Mouse (Mus musculus): ENCODE data around the gene Prl7a2. TPM values are rescaled to one million over a fixed set of nuclear protein-coding genes. Genes with fewer than 3 reads are reported as not detected.

Gene Prl7a2
- polyA plus RNA-seq (2016; fragmentation: Nextera tagmentation; extraction: Ambion mirVana), result not detected in 2 replicates

- Histone ChIP-seq H3K9me3 (no peaks in the 10 kb centered on the region), H3K36me3 (no peaks in the 10 kb centered on the region), H3K27ac (no peak within 1 kb of the TSS), H3K27me3 (ENCODE audit: insufficient read depth, poor library complexity, severe bottlenecking) (no peaks in the 10 kb centered on the region), H3K4me1 (no peaks in the 10 kb centered on the region), H3K4me3 (no peak within 1 kb of the TSS)
- WGBS, result 75% methylated on average over 4 of the region's 4 CpGs
- DNase-seq (ENCODE audit: low spot score), result no peak
These were observed at the start of gene Prl7a2 for GRCm38 (mm10) chr13:27667936-27668335. TSS of gene Prl7a2 (minus strand) at chr13:27668036.

GRCm38 (mm10) chr13:27716636-27717035, 48.8 kb upstream of the Prl7a2 start, which contains the start of gene Prl7d1:
TSS of gene Prl7d1 (minus strand) at chr13:27716736.
- Histone ChIP-seq H3K36me3 (no peaks in the 10 kb centered on the region), H3K27ac (no peak within 1 kb of the TSS), H3K27me3 (ENCODE audit: insufficient read depth, poor library complexity, severe bottlenecking) (no peaks in the 10 kb centered on the region), H3K4me1 (no peaks in the 10 kb centered on the region), H3K4me3 (no peak within 1 kb of the TSS), H3K9me3 (no peaks in the 10 kb centered on the region)
- no peak for DNase-seq (ENCODE audit: low spot score)
- 79% methylated on average over 5 of the region's 5 CpGs for whole genome bisulfite sequencing

GRCm38 (mm10) chr13:27706521-27706920, 38.7 kb upstream of the Prl7a2 start:
- Histone ChIP-seq H3K36me3 (no peaks in the 10 kb centered on the region), H3K27me3 (ENCODE audit: insufficient read depth, poor library complexity, severe bottlenecking) (no peaks in the 10 kb centered on the region), H3K4me3 (no peak overlapping the region), H3K4me1 (no peaks in the 10 kb centered on the region), H3K9me3 (no peaks in the 10 kb centered on the region), H3K27ac (no peak overlapping the region)
- no peak for DNase-seq (ENCODE audit: low spot score)
- 71% methylated on average over 2 of the region's 2 CpGs for WGBS

- Histone ChIP-seq H3K9me3 (no peaks in the 10 kb centered on the region), H3K4me1 (no peaks in the 10 kb centered on the region), H3K27ac (no peak overlapping the region), H3K4me3 (no peak overlapping the region), H3K36me3 (no peaks in the 10 kb centered on the region), H3K27me3 (ENCODE audit: insufficient read depth, poor library complexity, severe bottlenecking) (no peaks in the 10 kb centered on the region)
- 73% methylated on average over 2 of the region's 2 CpGs for WGBS
- DNase-seq (ENCODE audit: low spot score), result no peak
These were observed 7.1 kb downstream of the Prl7a2 start for GRCm38 (mm10) chr13:27660747-27661146.

GRCm38 (mm10) chr13:27642393-27642792, 25.4 kb downstream of the Prl7a2 start, which contains the start of gene Prl7a1:
TSS of gene Prl7a1 (minus strand) at chr13:27642493.
- Histone ChIP-seq H3K27me3 (ENCODE audit: insufficient read depth, poor library complexity, severe bottlenecking) (no peaks in the 10 kb centered on the region), H3K4me1 (no peaks in the 10 kb centered on the region), H3K4me3 (no peak within 1 kb of the TSS), H3K36me3 (no peaks in the 10 kb centered on the region), H3K27ac (no peak within 1 kb of the TSS), H3K9me3 (no peaks in the 10 kb centered on the region)
- WGBS, result 90% methylated on average over 3 of the region's 3 CpGs
- no peak for DNase-seq (ENCODE audit: low spot score)

GRCm38 (mm10) chr13:27610482-27610881, 57.4 kb downstream of the Prl7a2 start, which contains the start of gene Prl7b1:
TSS of gene Prl7b1 (minus strand) at chr13:27610582.
- no peak within 1 kb of the TSS for H3K27ac ChIP-seq
- no peaks in the 10 kb centered on the region for H3K27me3 ChIP-seq (ENCODE audit: insufficient read depth, poor library complexity, severe bottlenecking)
- WGBS, result 57% methylated on average over 4 of the region's 4 CpGs
- no peaks in the 10 kb centered on the region for H3K4me1 ChIP-seq
- H3K9me3 ChIP-seq, result no peaks in the 10 kb centered on the region
- no peaks in the 10 kb centered on the region for H3K36me3 ChIP-seq
- DNase-seq (ENCODE audit: low spot score), result no peak
- no peak within 1 kb of the TSS for H3K4me3 ChIP-seq

Other genes starting within 250 kb of the Prl7a2 start
- gene Prl8a6, start 229.3 kb downstream of the Prl7a2 start, polyA plus RNA-seq (2016; fragmentation: Nextera tagmentation; extraction: Ambion mirVana), result not detected in 2 replicates
- gene Prl8a8, start 154.8 kb downstream of the Prl7a2 start, polyA plus RNA-seq (2016; fragmentation: Nextera tagmentation; extraction: Ambion mirVana), result not detected in 2 replicates
- not detected in 2 replicates for gene Prl8a9, start 103.4 kb downstream of the Prl7a2 start, polyA plus RNA-seq (2016; fragmentation: Nextera tagmentation; extraction: Ambion mirVana)
- not detected in 2 replicates for gene Prl8a1, start 85.9 kb downstream of the Prl7a2 start, polyA plus RNA-seq (2016; fragmentation: Nextera tagmentation; extraction: Ambion mirVana)
- gene Prl7b1, start 57.5 kb downstream of the Prl7a2 start, polyA plus RNA-seq (2016; fragmentation: Nextera tagmentation; extraction: Ambion mirVana), result not detected in 2 replicates
- not detected in 2 replicates for gene Prl7a1, start 25.5 kb downstream of the Prl7a2 start, polyA plus RNA-seq (2016; fragmentation: Nextera tagmentation; extraction: Ambion mirVana)
- not detected in 2 replicates for gene Prl7d1, start 48.7 kb upstream of the Prl7a2 start, polyA plus RNA-seq (2016; fragmentation: Nextera tagmentation; extraction: Ambion mirVana)
- gene Prl7c1, start 112.8 kb upstream of the Prl7a2 start, polyA plus RNA-seq (2016; fragmentation: Nextera tagmentation; extraction: Ambion mirVana), result not detected in 2 replicates
- gene Prl2a1, start 133.6 kb upstream of the Prl7a2 start, polyA plus RNA-seq (2016; fragmentation: Nextera tagmentation; extraction: Ambion mirVana), result 0.15 TPM in 1 of 2 replicates, not detected in the other
- not detected in 2 replicates for gene Prl2c1, start 181.3 kb upstream of the Prl7a2 start, polyA plus RNA-seq (2016; fragmentation: Nextera tagmentation; extraction: Ambion mirVana)

Data from heart, embryonic 10.5 days (tissue).